Mouse (Mus musculus) bone marrow macrophage, adult 2 months (primary cell): ENCODE measurements around the gene Gm28042. TPM values are rescaled to one million over a fixed set of nuclear protein-coding genes. Genes with fewer than 3 reads are reported as not detected.

Source experiments
- H3K27ac ChIP-seq: 2 replicates; pipeline ENCODE4 v1.5.1; 2012; ENCODE audit warnings: low read depth, low read length; ENCODE audit not compliant: insufficient read depth
- H3K4me1 ChIP-seq: 2 replicates; pipeline ENCODE4 v1.6.1; 2012; ENCODE audit warnings: low read length; ENCODE audit not compliant: control insufficient read depth, insufficient read depth
- H3K4me3 ChIP-seq: 2 replicates; pipeline ENCODE4 v1.5.1; 2012; ENCODE audit warnings: mild to moderate bottlenecking, low read length, moderate library complexity; ENCODE audit not compliant: insufficient read depth
- CTCF ChIP-seq: IDR thresholded peaks from 2 replicates; pipeline ENCODE4 v1.5.1; 2012; ENCODE audit warnings: low read depth, mild to moderate bottlenecking, low read length, moderate library complexity
- POLR2A ChIP-seq: IDR thresholded peaks from 2 replicates; pipeline ENCODE4 v1.6.1; 2012; ENCODE audit warnings: mild to moderate bottlenecking, low read depth, low read length, borderline replicate concordance
- polyA plus RNA-seq: library from polyadenylated mRNA; stranded (reverse); fragments of >200 nt; gene quantifications from 2 replicates; pipeline ENCODE4 v1.2.4, GENCODE M21; 2012; ENCODE audit not compliant: missing spikeins, insufficient read depth, insufficient read length

The Gm28042 gene
- 0.25 TPM in 1 of 2 replicates, not detected in the other for polyA plus RNA-seq

GRCm38 (mm10) chr2:120026984-120027949, at the start of gene Gm28042, which contains the start of gene Jmjd7:
Gene Gm28042 (plus strand): TSS chr2:120027493.
Gene Jmjd7 (plus strand): TSS chr2:120027483.
- Histone ChIP-seq H3K4me1 (peaks cover 14% of the 10 kb centered on the region), H3K27ac (peak within 1 kb of the TSS; percentile 51), H3K4me3 (peak within 1 kb of the TSS; percentile 94)
- TF ChIP-seq POLR2A (no peak; the same call in 1 of the 2 replicates), CTCF (no peak)

- no peaks in the 10 kb centered on the region for H3K4me1 ChIP-seq
- no peak overlapping the region for H3K4me3 ChIP-seq
- no peak for TF ChIP-seq POLR2A
- TF ChIP-seq CTCF = no peak
- H3K27ac ChIP-seq = no peak overlapping the region
These were observed 46.8 kb upstream of the Gm28042 start for GRCm38 (mm10) chr2:119980343-119980986.

- Histone ChIP-seq H3K4me3 (no peak overlapping the region), H3K4me1 (no peaks in the 10 kb centered on the region), H3K27ac (no peak overlapping the region)
- TF ChIP-seq CTCF (no peak), POLR2A (no peak)
These were observed 45.7 kb upstream of the Gm28042 start for GRCm38 (mm10) chr2:119981631-119982030.

GRCm38 (mm10) chr2:119985871-119986270, 41.4 kb upstream of the Gm28042 start:
- TF ChIP-seq CTCF = no peak
- TF ChIP-seq POLR2A = no peak
- peaks cover 5% of the 10 kb centered on the region for H3K4me1 ChIP-seq
- H3K4me3 ChIP-seq = no peak overlapping the region
- no peak overlapping the region for H3K27ac ChIP-seq

GRCm38 (mm10) chr2:119986369-119986768, 40.9 kb upstream of the Gm28042 start:
- no peak overlapping the region for H3K27ac ChIP-seq
- TF ChIP-seq CTCF = no peak
- TF ChIP-seq POLR2A = no peak
- H3K4me3 ChIP-seq = no peak overlapping the region
- H3K4me1 ChIP-seq = peaks cover 5% of the 10 kb centered on the region

GRCm38 (mm10) chr2:119987441-119987840, 39.9 kb upstream of the Gm28042 start:
- Histone ChIP-seq H3K27ac (no peak overlapping the region), H3K4me1 (peaks cover 5% of the 10 kb centered on the region), H3K4me3 (no peak overlapping the region)
- TF ChIP-seq POLR2A (no peak), CTCF (no peak)

- Histone ChIP-seq H3K4me1 (peaks cover 12% of the 10 kb centered on the region), H3K4me3 (no peak overlapping the region), H3K27ac (no peak overlapping the region)
- no peak for TF ChIP-seq CTCF
- TF ChIP-seq POLR2A = no peak
These were observed 38.3 kb upstream of the Gm28042 start for GRCm38 (mm10) chr2:119988952-119989351.

GRCm38 (mm10) chr2:119990881-119991280, 36.4 kb upstream of the Gm28042 start:
- Histone ChIP-seq H3K4me1 (peaks cover 24% of the 10 kb centered on the region), H3K4me3 (no peak overlapping the region), H3K27ac (no peak overlapping the region)
- TF ChIP-seq CTCF (no peak), POLR2A (no peak)

GRCm38 (mm10) chr2:119992349-119992748, 34.9 kb upstream of the Gm28042 start:
- no peak overlapping the region for H3K27ac ChIP-seq
- no peak for TF ChIP-seq CTCF
- TF ChIP-seq POLR2A = no peak
- peaks cover 36% of the 10 kb centered on the region for H3K4me1 ChIP-seq
- H3K4me3 ChIP-seq = no peak overlapping the region

GRCm38 (mm10) chr2:119993515-119993914, 33.8 kb upstream of the Gm28042 start:
- TF ChIP-seq POLR2A = no peak
- TF ChIP-seq CTCF = no peak
- no peak overlapping the region for H3K27ac ChIP-seq
- H3K4me3 ChIP-seq = no peak overlapping the region
- H3K4me1 ChIP-seq = peaks cover 42% of the 10 kb centered on the region
